Mouse (Mus musculus) olfactory bulb, adult 2 months (tissue): ENCODE data around the gene Ncoa4. TPM values are rescaled to one million over a fixed set of nuclear protein-coding genes. Genes with fewer than 3 reads are reported as not detected.
"Not testable (repeated sequence)": the region's sequence is repeated elsewhere in the genome, so short reads cannot be mapped to it uniquely, and the experiment has no call there.

Experiments
- H3K27ac ChIP-seq: fragments of 200-500 bp; 2 replicates; pipeline ENCODE4 v1.5.1; 2012; ENCODE audit warnings: low read depth, low read length; ENCODE audit not compliant: insufficient read depth
- H3K4me1 ChIP-seq: fragments of 200-500 bp; 2 replicates; pipeline ENCODE4 v1.6.1; 2012; ENCODE audit warnings: low read length; ENCODE audit not compliant: control insufficient read depth, insufficient read depth
- H3K4me3 ChIP-seq: fragments of 200-500 bp; 2 replicates; pipeline ENCODE4 v1.5.1; 2012; ENCODE audit warnings: mild to moderate bottlenecking, low read depth, low read length, moderate library complexity; ENCODE audit not compliant: insufficient read depth
- CTCF ChIP-seq: fragments of 200-500 bp; IDR thresholded peaks from 2 replicates; pipeline ENCODE4 v1.5.1; 2012; ENCODE audit warnings: low read depth, mild to moderate bottlenecking, low read length, moderate library complexity; ENCODE audit not compliant: insufficient read depth
- POLR2A ChIP-seq: fragments of 200-500 bp; IDR thresholded peaks from 2 replicates; pipeline ENCODE4 v1.6.1; 2012; ENCODE audit warnings: mild to moderate bottlenecking, low read depth, low read length, moderate library complexity; ENCODE audit not compliant: insufficient read depth
- WGBS: fragments of 180-500 bp; shearing (Covaris S2); methylation state at CpG from one replicate; pipeline ENCODE4 v1.1.7; 2018; 5-methylcytosine and 5-hydroxymethylcytosine counted together
- polyA plus RNA-seq: library from polyadenylated mRNA; stranded (reverse); fragments of >200 nt; gene quantifications from 2 replicates; pipeline ENCODE4 v1.2.4, GENCODE M21; 2012; ENCODE audit warnings: low replicate concordance; ENCODE audit not compliant: missing spikeins, insufficient read depth, insufficient read length

The Ncoa4 gene
- not detected in 2 replicates for polyA plus RNA-seq

- TF ChIP-seq POLR2A (peak; percentile 80), CTCF (no peak)
- whole genome bisulfite sequencing: under 1% methylated on average over 40 of the region's 40 CpGs
These were observed at the start of gene Ncoa4 for GRCm38 (mm10) chr14:32159690-32160246. Gene Ncoa4 (plus strand): TSS chr14:32159865.

GRCm38 (mm10) chr14:32112124-32112523, 47.5 kb upstream of the Ncoa4 start:
- H3K27ac ChIP-seq, H3K4me1 ChIP-seq, H3K4me3 ChIP-seq: not testable (repeated sequence)
- WGBS: 93% methylated on average over 10 of the region's 10 CpGs

More at GRCm38 (mm10) chr14:32159690-32160246, at the start of gene Ncoa4:
- Histone ChIP-seq H3K27ac (peak within 1 kb of the TSS; percentile 53), H3K4me3 (peak within 1 kb of the TSS; percentile 89), H3K4me1 (peaks cover 6% of the 10 kb centered on the region)

GRCm38 (mm10) chr14:32120940-32121919, 38.4 kb upstream of the Ncoa4 start:
- no peak for TF ChIP-seq CTCF
- 72% methylated on average over 11 of the region's 11 CpGs for WGBS
- no peak overlapping the region for H3K4me3 ChIP-seq
- H3K4me1 ChIP-seq: no peaks in the 10 kb centered on the region
- no peak overlapping the region for H3K27ac ChIP-seq

DNA sequence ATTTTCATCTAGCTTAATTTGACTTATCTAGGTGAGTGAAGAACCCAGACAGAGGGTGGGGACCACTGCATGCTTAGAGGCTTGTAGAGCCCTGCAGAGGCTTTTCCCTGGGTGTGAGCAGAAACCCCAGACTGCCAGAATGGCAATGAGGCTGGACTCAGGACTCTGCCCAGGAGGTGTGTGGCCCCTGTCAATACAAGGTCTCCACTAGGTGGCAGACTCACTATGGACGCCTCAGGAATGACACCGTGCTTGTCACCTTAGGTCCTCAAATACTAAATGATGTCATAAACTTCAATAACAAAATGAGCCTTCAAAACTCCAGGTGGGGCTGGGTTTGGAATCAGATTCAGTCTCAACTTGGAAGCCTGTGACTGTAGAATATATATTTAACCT, 37.7 kb upstream of the Ncoa4 start:
- no peaks in the 10 kb centered on the region for H3K4me1 ChIP-seq
- 56% methylated on average over 2 of the region's 2 CpGs for WGBS
- H3K27ac ChIP-seq: no peak overlapping the region
- H3K4me3 ChIP-seq: no peak overlapping the region
- no peak for TF ChIP-seq CTCF
- no peak for TF ChIP-seq POLR2A

- no peaks in the 10 kb centered on the region for H3K4me1 ChIP-seq
- no peak overlapping the region for H3K27ac ChIP-seq
- WGBS: 65% methylated on average over 3 of the region's 3 CpGs
- H3K4me3 ChIP-seq: no peak overlapping the region
- TF ChIP-seq POLR2A: no peak
These were observed 35.4 kb upstream of the Ncoa4 start for GRCm38 (mm10) chr14:32124261-32124660.

- not testable (repeated sequence) for H3K27ac ChIP-seq, H3K4me3 ChIP-seq, H3K4me1 ChIP-seq
- WGBS: 79% methylated on average over 5 of the region's 5 CpGs
These were observed 34.4 kb upstream of the Ncoa4 start for GRCm38 (mm10) chr14:32125256-32125655.

GRCm38 (mm10) chr14:32128409-32128808, 31.3 kb upstream of the Ncoa4 start:
- H3K4me1 ChIP-seq: no peaks in the 10 kb centered on the region
- no peak overlapping the region for H3K4me3 ChIP-seq
- WGBS: 81% methylated on average over 5 of the region's 5 CpGs
- no peak overlapping the region for H3K27ac ChIP-seq
- TF ChIP-seq CTCF (no peak), POLR2A (no peak)

DNA sequence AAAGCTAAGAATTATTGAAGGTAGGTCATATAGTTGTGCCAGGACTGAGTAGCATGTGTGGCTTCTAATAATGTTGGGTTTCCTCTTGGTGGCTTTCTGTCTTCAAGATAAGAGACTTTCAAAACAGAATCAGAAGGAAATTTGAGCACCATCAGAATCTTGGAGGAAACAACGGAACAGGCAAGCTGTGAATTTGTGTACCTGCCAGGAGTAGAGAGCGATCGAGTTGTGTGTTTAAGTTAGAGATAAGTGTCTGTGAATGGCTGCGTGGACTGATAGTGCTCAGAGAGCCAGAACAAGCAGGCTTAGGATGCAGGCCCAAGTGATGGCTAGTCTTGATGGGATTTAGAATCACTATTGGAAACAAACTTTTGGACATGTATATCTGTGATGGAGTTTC, 27.8 kb upstream of the Ncoa4 start:
- Histone ChIP-seq H3K4me3 (no peak overlapping the region), H3K27ac (no peak overlapping the region), H3K4me1 (no peaks in the 10 kb centered on the region)
- WGBS: 92% methylated on average over 4 of the region's 4 CpGs
- TF ChIP-seq POLR2A: no peak
- no peak for TF ChIP-seq CTCF

DNA sequence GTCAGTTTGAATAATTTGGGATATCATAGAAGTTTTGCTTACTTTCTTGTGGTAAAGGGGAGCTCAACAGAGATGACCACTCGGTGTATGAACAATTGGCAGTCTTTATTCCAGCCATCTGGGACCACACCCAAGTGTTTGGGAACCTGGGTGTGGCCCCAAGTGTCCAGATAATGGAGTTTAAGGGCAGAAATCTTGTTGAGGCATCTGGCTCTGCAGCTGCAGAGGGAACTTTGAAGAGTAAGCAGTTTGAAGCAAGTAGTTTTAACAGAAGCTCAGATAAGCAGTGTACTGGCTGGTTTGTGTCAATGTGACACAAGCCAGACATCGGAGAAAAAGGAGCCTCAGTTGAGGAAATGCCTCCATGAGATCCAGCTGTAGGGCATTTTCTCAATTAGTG, 25.4 kb upstream of the Ncoa4 start:
- WGBS: 74% methylated on average over 2 of the region's 2 CpGs
- Histone ChIP-seq H3K27ac (no peak overlapping the region), H3K4me3 (no peak overlapping the region), H3K4me1 (no peaks in the 10 kb centered on the region)
- TF ChIP-seq CTCF (no peak), POLR2A (no peak)

- 52% methylated on average over 3 of the region's 3 CpGs for WGBS
- not testable (repeated sequence) for H3K27ac ChIP-seq, H3K4me3 ChIP-seq, H3K4me1 ChIP-seq
These were observed 23.2 kb upstream of the Ncoa4 start for GRCm38 (mm10) chr14:32136467-32136866.
